Mouse (Mus musculus): ENCODE data around the gene Polr2c. TPM values are rescaled to one million over a fixed set of nuclear protein-coding genes. Genes with fewer than 3 reads are reported as not detected.

Gene Polr2c
- polyA plus RNA-seq, 1 experiment = 154 TPM

GRCm38 (mm10) chr8:94869146-94869545 lies 11.9 kb downstream of the Polr2c start:
- H3K4me1 ChIP-seq (ENCODE audit: control insufficient read depth, insufficient read depth, low read length) = peaks cover 19% of the 10 kb centered on the region
- DNase-seq = no peak
- TF ChIP-seq POLR2A (IDR thresholded peaks at IDR 0.05; ENCODE audit: borderline replicate concordance, insufficient read depth, low read length) = no peak
- no peak for TF ChIP-seq CTCF (IDR thresholded peaks at IDR 0.05; ENCODE audit: borderline replicate concordance, insufficient read depth, low read depth, low read length)

DNA sequence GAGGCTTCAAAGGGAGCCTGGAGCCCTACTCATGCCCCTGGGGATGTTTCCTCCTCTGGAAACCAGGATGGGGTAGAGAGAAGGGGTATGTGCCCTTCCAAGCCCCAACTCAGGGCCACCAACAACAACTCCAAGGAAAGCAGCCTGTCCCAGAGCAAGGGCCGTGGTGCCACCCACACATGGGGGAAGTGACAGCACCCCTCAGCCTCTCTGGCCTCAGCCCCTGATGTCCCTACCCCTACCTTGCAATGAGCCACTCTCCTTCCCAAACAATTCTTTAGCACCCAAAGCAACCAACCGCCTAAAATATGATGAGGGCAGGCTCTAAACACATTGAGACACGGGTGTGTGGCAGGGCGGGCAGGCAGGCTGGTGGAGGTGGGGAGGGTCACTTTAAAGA lies 12.8 kb downstream of the Polr2c start:
- DNase-seq = no peak
- TF ChIP-seq CTCF (IDR thresholded peaks at IDR 0.05; ENCODE audit: borderline replicate concordance, insufficient read depth, low read depth, low read length) (no peak), POLR2A (IDR thresholded peaks at IDR 0.05; ENCODE audit: borderline replicate concordance, insufficient read depth, low read length) (no peak)
- Histone ChIP-seq H3K27ac (ENCODE audit: insufficient read depth, low read length) (no peak overlapping the region), H3K4me3 (replicated peaks; ENCODE audit: insufficient read depth, low read depth, low read length) (peak overlapping the region; percentile 65), H3K4me1 (ENCODE audit: control insufficient read depth, insufficient read depth, low read length) (peaks cover 19% of the 10 kb centered on the region), H3K27me3 (ENCODE audit: control insufficient read depth, insufficient read depth, low read length) (no peaks in the 10 kb centered on the region)
- WGBS = 11% methylated on average over 4 of the region's 4 CpGs

More at GRCm38 (mm10) chr8:94869146-94869545, 11.9 kb downstream of the Polr2c start:
- Histone ChIP-seq H3K4me3 (replicated peaks; ENCODE audit: insufficient read depth, low read depth, low read length) (no peak overlapping the region), H3K27ac (ENCODE audit: insufficient read depth, low read length) (no peak overlapping the region), H3K27me3 (ENCODE audit: control insufficient read depth, insufficient read depth, low read length) (no peaks in the 10 kb centered on the region)
- 32% methylated on average over 7 of the region's 7 CpGs for WGBS

DNA sequence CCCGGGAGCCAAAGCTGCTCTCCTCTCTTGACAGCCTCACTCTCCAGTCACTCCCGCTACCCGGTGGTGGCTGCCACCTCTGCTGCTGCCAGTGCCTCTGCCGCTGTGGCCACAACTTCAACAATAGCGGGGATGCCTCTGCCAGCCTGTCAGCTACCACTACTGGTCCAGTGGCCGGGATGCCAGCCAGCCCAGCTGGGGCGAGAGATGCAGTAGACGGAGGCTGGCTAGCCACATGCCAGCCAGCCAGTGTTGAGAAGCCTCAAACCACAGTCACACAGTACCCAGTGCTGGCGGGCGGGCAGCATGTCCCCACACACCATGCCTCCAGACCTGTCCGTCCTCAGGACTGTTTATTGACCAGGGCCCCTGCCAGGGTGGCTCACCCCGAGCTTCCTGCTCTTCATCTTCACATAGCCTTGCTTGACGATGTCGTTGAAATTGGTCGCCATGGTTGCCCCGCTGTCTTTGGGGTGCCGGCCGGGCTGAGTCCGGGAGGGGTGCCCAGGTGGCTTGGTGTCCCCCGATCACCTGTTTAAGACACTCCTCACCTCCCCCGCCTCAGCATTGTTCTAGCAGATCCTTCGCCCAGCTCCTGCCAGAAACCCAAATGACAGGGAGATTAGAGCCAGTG lies 13.3 kb downstream of the Polr2c start:
- Histone ChIP-seq H3K27ac (ENCODE audit: insufficient read depth, low read length) (0 out of 2 replicates have a peak overlapping the region, but pooled peaks have one; percentile 14), H3K27me3 (ENCODE audit: control insufficient read depth, insufficient read depth, low read length) (no peaks in the 10 kb centered on the region), H3K4me1 (ENCODE audit: control insufficient read depth, insufficient read depth, low read length) (peaks cover 23% of the 10 kb centered on the region), H3K4me3 (replicated peaks; ENCODE audit: insufficient read depth, low read depth, low read length) (peak overlapping the region; percentile 65)
- WGBS = under 1% methylated on average over 22 of the region's 22 CpGs
- no peak for TF ChIP-seq CTCF (IDR thresholded peaks at IDR 0.05; ENCODE audit: borderline replicate concordance, insufficient read depth, low read depth, low read length)
- TF ChIP-seq POLR2A (IDR thresholded peaks at IDR 0.05; ENCODE audit: borderline replicate concordance, insufficient read depth, low read length) = no peak
- peak; percentile 56 to 61 for DNase-seq

GRCm38 (mm10) chr8:94871108-94871894 lies 14.1 kb downstream of the Polr2c start:
- peaks cover 23% of the 10 kb centered on the region for H3K4me1 ChIP-seq (ENCODE audit: control insufficient read depth, insufficient read depth, low read length)
- DNase-seq = peak; percentile 62 to 70
- peak overlapping the region; percentile 65 for H3K4me3 ChIP-seq (replicated peaks; ENCODE audit: insufficient read depth, low read depth, low read length)
- TF ChIP-seq CTCF (IDR thresholded peaks at IDR 0.05; ENCODE audit: borderline replicate concordance, insufficient read depth, low read depth, low read length) (no peak), POLR2A (IDR thresholded peaks at IDR 0.05; ENCODE audit: borderline replicate concordance, insufficient read depth, low read length) (peak; percentile 30; the same call in 1 of the 2 replicates)
- 14% methylated on average over 7 of the region's 7 CpGs for WGBS
- H3K27ac ChIP-seq (ENCODE audit: insufficient read depth, low read length) = no peak overlapping the region
- H3K27me3 ChIP-seq (ENCODE audit: control insufficient read depth, insufficient read depth, low read length) = no peaks in the 10 kb centered on the region

DNA sequence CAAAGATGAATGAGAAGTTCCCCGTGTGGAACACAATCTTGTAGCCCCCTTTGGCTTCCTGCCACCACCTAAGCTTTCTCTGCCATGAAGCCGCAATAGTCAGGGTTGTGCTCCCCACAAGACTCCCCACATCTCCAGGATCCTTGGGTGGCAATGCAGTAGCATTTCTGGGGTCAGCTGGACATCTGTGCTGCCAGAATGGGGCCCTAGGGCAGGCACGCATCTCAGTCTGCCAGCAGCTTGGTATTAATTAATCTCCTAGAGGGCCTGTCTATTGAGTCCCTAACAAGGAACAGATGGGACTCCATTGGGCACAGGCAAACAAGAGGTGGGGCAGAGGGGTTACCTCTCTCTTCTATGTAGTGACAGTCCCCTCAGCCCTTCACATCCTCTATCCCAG lies 14.9 kb downstream of the Polr2c start:
- Histone ChIP-seq H3K4me1 (ENCODE audit: control insufficient read depth, insufficient read depth, low read length) (peaks cover 23% of the 10 kb centered on the region), H3K4me3 (replicated peaks; ENCODE audit: insufficient read depth, low read depth, low read length) (no peak overlapping the region), H3K27me3 (ENCODE audit: control insufficient read depth, insufficient read depth, low read length) (no peaks in the 10 kb centered on the region), H3K27ac (ENCODE audit: insufficient read depth, low read length) (no peak overlapping the region)
- DNase-seq = no peak
- WGBS = 48% methylated on average over 3 of the region's 3 CpGs
- no peak for TF ChIP-seq CTCF (IDR thresholded peaks at IDR 0.05; ENCODE audit: borderline replicate concordance, insufficient read depth, low read depth, low read length)

GRCm38 (mm10) chr8:94872576-94872975 lies 15.3 kb downstream of the Polr2c start:
- Histone ChIP-seq H3K4me3 (replicated peaks; ENCODE audit: insufficient read depth, low read depth, low read length) (no peak overlapping the region), H3K27me3 (ENCODE audit: control insufficient read depth, insufficient read depth, low read length) (no peaks in the 10 kb centered on the region), H3K4me1 (ENCODE audit: control insufficient read depth, insufficient read depth, low read length) (peaks cover 23% of the 10 kb centered on the region), H3K27ac (ENCODE audit: insufficient read depth, low read length) (no peak overlapping the region)
- TF ChIP-seq CTCF (IDR thresholded peaks at IDR 0.05; ENCODE audit: borderline replicate concordance, insufficient read depth, low read depth, low read length) (no peak), POLR2A (IDR thresholded peaks at IDR 0.05; ENCODE audit: borderline replicate concordance, insufficient read depth, low read length) (no peak)
- no peak for DNase-seq
- 74% methylated on average over 2 of the region's 2 CpGs for WGBS

DNA sequence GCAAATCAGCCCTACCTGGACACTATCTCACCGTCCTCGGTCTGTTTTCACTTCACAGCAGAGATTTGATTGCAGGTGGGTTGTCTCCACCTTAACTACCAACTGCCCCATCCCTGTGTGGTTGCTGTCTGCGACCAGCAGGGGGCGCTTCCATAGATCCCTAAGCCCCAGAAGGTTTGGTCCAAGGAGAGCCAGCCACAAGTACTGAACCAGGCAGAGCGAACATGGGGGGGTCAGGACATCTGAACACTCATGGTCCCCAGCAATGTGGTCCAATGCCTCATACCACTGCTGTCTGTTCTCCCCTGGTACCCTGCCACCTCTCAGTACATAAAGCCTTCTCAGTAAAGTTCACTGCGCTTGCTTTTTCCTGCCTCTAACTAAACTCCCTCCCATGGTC lies 17.1 kb downstream of the Polr2c start:
- no peak overlapping the region for H3K4me3 ChIP-seq (replicated peaks; ENCODE audit: insufficient read depth, low read depth, low read length)

More for the DNA sequence above, 17.1 kb downstream of the Polr2c start:
- H3K27ac ChIP-seq (ENCODE audit: insufficient read depth, low read length) = no peak overlapping the region
- TF ChIP-seq POLR2A (IDR thresholded peaks at IDR 0.05; ENCODE audit: borderline replicate concordance, insufficient read depth, low read length) = no peak
- peak; percentile 80 for TF ChIP-seq CTCF (IDR thresholded peaks at IDR 0.05; ENCODE audit: borderline replicate concordance, insufficient read depth, low read depth, low read length)
- peaks cover 18% of the 10 kb centered on the region for H3K4me1 ChIP-seq (ENCODE audit: control insufficient read depth, insufficient read depth, low read length)
- WGBS = 19% methylated on average over 6 of the region's 6 CpGs
- no peaks in the 10 kb centered on the region for H3K27me3 ChIP-seq (ENCODE audit: control insufficient read depth, insufficient read depth, low read length)
- peak; percentile 54 to 67 for DNase-seq
